Mouse (Mus musculus) CH12.LX (cell line): ENCODE results near the gene Pus1. TPM values are rescaled to one million over a fixed set of nuclear protein-coding genes. Genes with fewer than 3 reads are reported as not detected.

Source experiments
- DNase-seq: peaks from one replicate; pipeline ENCODE4 v3.0.0-alpha.2; 2013; ENCODE audit errors: extremely low read depth
- H3K27ac ChIP-seq: 2 replicates; pipeline ENCODE4 v1.5.1; 2012; ENCODE audit warnings: low read depth, mild to moderate bottlenecking, control low read depth, moderate library complexity; ENCODE audit not compliant: insufficient read depth
- H3K27me3 ChIP-seq: replicated peaks from 2 replicates; pipeline ENCODE3; 2012; ENCODE audit warnings: inconsistent platforms
- H3K36me3 ChIP-seq, 2 experiments: replicated peaks in 1 of 2; 2 replicates each; pipeline versions ENCODE3 to v1.6.1; 2012; ENCODE audit warnings: inconsistent platforms in 1 of 2, low read length in 1 of 2, mild to moderate bottlenecking in 1 of 2, mixed read lengths in 1 of 2, moderate library complexity in 1 of 2; ENCODE audit not compliant: control insufficient read depth in 1 of 2, insufficient read depth in 1 of 2
- H3K4me1 ChIP-seq, 2 experiments: 2 replicates each; pipeline ENCODE4 v1.6.1; 2012; ENCODE audit warnings: inconsistent platforms in 1 of 2, moderate library complexity in 1 of 2; ENCODE audit not compliant: insufficient read depth in 2 of 2, control insufficient read depth in 1 of 2
- H3K4me2 ChIP-seq: 2 replicates; pipeline ENCODE4 v1.6.1; 2012; ENCODE audit warnings: low read depth, mild to moderate bottlenecking, control low read depth; ENCODE audit not compliant: poor library complexity, insufficient read depth, severe bottlenecking
- H3K4me3 ChIP-seq, 3 experiments: fragments of 150-350 bp in 1 of 3; sonication (generic) in 1 of 3; replicated peaks in 1 of 3; 2 replicates each; pipeline versions ENCODE3 to v1.5.1; 2011 to 2012; ENCODE audit warnings: low read depth in 2 of 3, low read length in 2 of 3, mild to moderate bottlenecking in 2 of 3, moderate library complexity in 2 of 3, control low read depth in 1 of 3, improper control_type of control experiment in 1 of 3, inconsistent platforms in 1 of 3, mixed read lengths in 1 of 3; ENCODE audit not compliant: poor library complexity in 1 of 3
- H3K79me2 ChIP-seq: replicated peaks from 2 replicates; pipeline ENCODE4 v1.6.1; 2012; ENCODE audit warnings: mild to moderate bottlenecking, moderate library complexity; ENCODE audit not compliant: control insufficient read depth, poor library complexity, insufficient read depth, severe bottlenecking; ENCODE audit errors: extremely low read depth
- H3K9ac ChIP-seq: 2 replicates; pipeline ENCODE4 v1.6.1; 2012; ENCODE audit warnings: low read depth, mild to moderate bottlenecking, control low read depth, moderate library complexity; ENCODE audit not compliant: insufficient read depth
- H3K9me3 ChIP-seq: replicated peaks from 2 replicates; pipeline ENCODE3; 2012; ENCODE audit warnings: low read length, inconsistent platforms, mixed read lengths
- BHLHE40 ChIP-seq: IDR thresholded peaks from 2 replicates; pipeline ENCODE4 v1.6.1; 2011; ENCODE audit warnings: mild to moderate bottlenecking, low read depth, low read length, improper control_type of control experiment
- CHD1 ChIP-seq: IDR thresholded peaks from 2 replicates; pipeline ENCODE4 v1.6.1; 2012; ENCODE audit warnings: low read depth, low read length, improper control_type of control experiment, inconsistent platforms
- CHD2 ChIP-seq: IDR thresholded peaks from 2 replicates; pipeline ENCODE4 v1.6.1; 2011; ENCODE audit warnings: low read length, improper control_type of control experiment
- CTCF ChIP-seq, 2 experiments: IDR thresholded peaks in 1 of 2; conservative IDR thresholded peaks in 1 of 2; 2 replicates each; pipeline ENCODE4 v1.5.1; 2011 to 2012; ENCODE audit warnings: low read depth in 2 of 2, low read length in 2 of 2, improper control_type of control experiment in 1 of 2, inconsistent platforms in 1 of 2, mild to moderate bottlenecking in 1 of 2, moderate library complexity in 1 of 2
- E2F4 ChIP-seq: IDR thresholded peaks from 2 replicates; pipeline ENCODE4 v1.6.1; 2011; ENCODE audit warnings: low read depth, low read length, improper control_type of control experiment; ENCODE audit not compliant: insufficient replicate concordance
- ELF1 ChIP-seq: IDR thresholded peaks from 2 replicates; pipeline ENCODE4 v1.6.1; 2014; ENCODE audit warnings: low read depth, mild to moderate bottlenecking, inconsistent platforms, low read length, improper control_type of control experiment
- EP300 ChIP-seq: IDR thresholded peaks from 2 replicates; pipeline ENCODE4 v1.6.1; 2011; ENCODE audit warnings: low read length, improper control_type of control experiment
- ETS1 ChIP-seq: conservative IDR thresholded peaks from 2 replicates; pipeline ENCODE4 v1.6.1; 2012; ENCODE audit warnings: low read depth, mild to moderate bottlenecking, inconsistent platforms, low read length, improper control_type of control experiment, moderate library complexity
- GABPA ChIP-seq: IDR thresholded peaks from 2 replicates; pipeline ENCODE4 v1.6.1; 2012; ENCODE audit warnings: low read depth, low read length, improper control_type of control experiment, inconsistent platforms; ENCODE audit not compliant: insufficient replicate concordance
- HCFC1 ChIP-seq: IDR thresholded peaks from 2 replicates; pipeline ENCODE4 v1.6.1; 2012; ENCODE audit warnings: low read depth, mild to moderate bottlenecking, inconsistent platforms, low read length, improper control_type of control experiment
- JUN ChIP-seq: IDR thresholded peaks from 2 replicates; pipeline ENCODE4 v1.6.1; 2011; ENCODE audit warnings: low read depth, mild to moderate bottlenecking, low read length, improper control_type of control experiment, moderate library complexity; ENCODE audit not compliant: insufficient read depth
- JUND ChIP-seq: conservative IDR thresholded peaks from 2 replicates; pipeline ENCODE4 v1.6.1; 2011; ENCODE audit warnings: low read depth, low read length, improper control_type of control experiment
- KAT2A ChIP-seq: IDR thresholded peaks from 2 replicates; pipeline ENCODE4 v1.6.1; 2012; ENCODE audit warnings: low read length, improper control_type of control experiment, inconsistent platforms; ENCODE audit not compliant: insufficient replicate concordance
- MAFK ChIP-seq: IDR thresholded peaks from 2 replicates; pipeline ENCODE4 v1.6.1; 2011; ENCODE audit warnings: low read length, improper control_type of control experiment; ENCODE audit not compliant: insufficient replicate concordance
- MAZ ChIP-seq: IDR thresholded peaks from 2 replicates; pipeline ENCODE4 v1.6.1; 2012; ENCODE audit warnings: low read depth, mild to moderate bottlenecking, inconsistent platforms, low read length, improper control_type of control experiment, moderate library complexity
- MXI1 ChIP-seq: IDR thresholded peaks from 2 replicates; pipeline ENCODE4 v1.6.1; 2011; ENCODE audit warnings: mild to moderate bottlenecking, low read depth, low read length, improper control_type of control experiment
- NELFE ChIP-seq: IDR thresholded peaks from 2 replicates; pipeline ENCODE4 v1.6.1; 2011; ENCODE audit warnings: low read depth, low read length, improper control_type of control experiment
- NRF1 ChIP-seq: IDR thresholded peaks from 2 replicates; pipeline ENCODE4 v1.6.1; 2014; ENCODE audit warnings: low read depth, mild to moderate bottlenecking, inconsistent platforms, low read length, improper control_type of control experiment, moderate library complexity
- PAX5 ChIP-seq: IDR thresholded peaks from 2 replicates; pipeline ENCODE4 v1.6.1; 2012; ENCODE audit warnings: low read length, inconsistent platforms, mixed read lengths
- POLR2A ChIP-seq: IDR thresholded peaks from 2 replicates; pipeline ENCODE4 v1.6.1; 2011; ENCODE audit warnings: low read depth, mild to moderate bottlenecking, improper control_type of control experiment, low read length
- POLR2AphosphoS2 ChIP-seq: IDR thresholded peaks from 2 replicates; pipeline ENCODE4 v1.6.1; 2011; ENCODE audit warnings: low read depth, low read length, improper control_type of control experiment
- RCOR1 ChIP-seq: conservative IDR thresholded peaks from 2 replicates; pipeline ENCODE4 v1.6.1; 2012; ENCODE audit warnings: low read depth, mild to moderate bottlenecking, inconsistent platforms, low read length, improper control_type of control experiment
- SIN3A ChIP-seq: IDR thresholded peaks from 2 replicates; pipeline ENCODE4 v1.6.1; 2012; ENCODE audit warnings: low read length, improper control_type of control experiment, inconsistent platforms
- TBP ChIP-seq: conservative IDR thresholded peaks from 2 replicates; pipeline ENCODE4 v1.6.1; 2011; ENCODE audit warnings: low read depth, low read length, improper control_type of control experiment
- TCF12 ChIP-seq: IDR thresholded peaks from 2 replicates; pipeline ENCODE4 v1.6.1; 2014; ENCODE audit warnings: low read depth, mild to moderate bottlenecking, inconsistent platforms, low read length, improper control_type of control experiment
- UBTF ChIP-seq: IDR thresholded peaks from 2 replicates; pipeline ENCODE4 v1.6.1; 2012; ENCODE audit warnings: low read depth, mild to moderate bottlenecking, inconsistent platforms, low read length, improper control_type of control experiment, moderate library complexity
- ZKSCAN1 ChIP-seq: IDR thresholded peaks from 2 replicates; pipeline ENCODE4 v1.6.1; 2012; ENCODE audit warnings: low read depth, inconsistent platforms, low read length, improper control_type of control experiment, borderline replicate concordance
- ZMIZ1 ChIP-seq: IDR thresholded peaks from 2 replicates; pipeline ENCODE4 v1.6.1; 2012; ENCODE audit warnings: low read depth, mild to moderate bottlenecking, inconsistent platforms, low read length, improper control_type of control experiment
- ZNF384 ChIP-seq: IDR thresholded peaks from 2 replicates; pipeline ENCODE4 v1.6.1; 2012; ENCODE audit warnings: low read depth, low read length, improper control_type of control experiment, inconsistent platforms
- dilution Hi-C: fragments of 300-500 bp; cut with MboI; formaldehyde crosslinking; loops from 2 replicates; pipeline ENCODE4 v1.14.3; 2020; ENCODE audit warnings: low sequenced_read_pairs; ENCODE audit not compliant: extremely low pct_unique_long_range_greater_than_20kb, extremely low pct_ligation_motif_present
- in situ Hi-C: fragments of 300-500 bp; cut with MboI; formaldehyde crosslinking; loops from 3 replicates; pipeline ENCODE4 v1.14.3; 2019; ENCODE audit warnings: low sequenced_read_pairs, low pct_ligation_motif_present, low pct_unique_long_range_greater_than_20kb, mixed read lengths
- polyA plus RNA-seq: library from polyadenylated mRNA; unstranded; fragments of >175 nt; gene quantifications from 2 replicates; pipeline ENCODE4 v1.2.1, GENCODE M21; 2012; ENCODE audit warnings: low read depth; ENCODE audit not compliant: insufficient read length
- total RNA-seq, 2 experiments: library from RNA; depleted of rRNA; stranded (reverse); fragments of 300-350 nt in 1 of 2; fragments of >200 nt in 1 of 2; gene quantifications; 2 replicates each; pipeline ENCODE4 v1.2.3; 2012 to 2014

Gene Pus1
- total and polyA plus RNA-seq, 3 experiments, result 59.1 to 84.6 (median 72.4) TPM

DNA sequence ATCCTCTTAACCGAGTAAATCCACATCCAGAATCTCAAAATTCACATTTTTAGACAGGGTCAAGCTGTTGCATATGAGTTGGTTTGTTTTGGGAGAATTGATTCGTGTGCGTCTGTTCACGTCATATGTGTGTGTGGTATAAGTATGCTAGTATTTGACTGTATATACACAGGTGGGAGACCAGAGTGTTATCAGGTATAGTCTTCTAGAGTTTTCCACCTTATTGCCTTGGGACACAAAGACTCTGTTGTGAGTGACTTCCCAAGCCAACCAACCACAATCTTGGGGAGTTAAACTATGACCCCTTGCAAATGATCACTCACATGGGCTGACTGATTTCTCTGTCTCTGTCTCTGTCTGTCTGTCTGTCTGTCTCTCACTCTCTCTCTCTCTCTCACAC is 44.0 kb upstream of the Pus1 start:
- DNase-seq, result no peak
- H3K4me1 ChIP-seq, result peaks cover 0 to 7% of the 10 kb centered on the region in 2 experiments; a peak in 2 of 4 replicates
- dilution Hi-C loops, result no loop called here
- no peak overlapping the region for H3K9ac ChIP-seq
- H3K4me3 ChIP-seq, result no peak overlapping the region
- no peaks in the 10 kb centered on the region for H3K9me3 ChIP-seq
- H3K79me2 ChIP-seq, result no peaks in the 10 kb centered on the region
- peaks cover 3 to 18% of the 10 kb centered on the region in 2 experiments for H3K36me3 ChIP-seq
- TF ChIP-seq PAX5 (no peak), KAT2A (no peak), EP300 (no peak), MAFK (no peak), TBP (no peak), NELFE (no peak), CHD1 (no peak), E2F4 (no peak), ZKSCAN1 (no peak), CTCF (conservative IDR thresholded peaks at IDR 0.05 in 1 of 2, IDR thresholded peaks at IDR 0.05 in 1 of 2; ENCODE audit: low read depth in 2 of 2, low read length in 2 of 2) (no peak), JUND (no peak)
- in situ Hi-C loops, result no loop called here
- no peak overlapping the region for H3K4me2 ChIP-seq
- H3K27ac ChIP-seq, result no peak overlapping the region
- H3K27me3 ChIP-seq, result no peaks in the 10 kb centered on the region

DNA sequence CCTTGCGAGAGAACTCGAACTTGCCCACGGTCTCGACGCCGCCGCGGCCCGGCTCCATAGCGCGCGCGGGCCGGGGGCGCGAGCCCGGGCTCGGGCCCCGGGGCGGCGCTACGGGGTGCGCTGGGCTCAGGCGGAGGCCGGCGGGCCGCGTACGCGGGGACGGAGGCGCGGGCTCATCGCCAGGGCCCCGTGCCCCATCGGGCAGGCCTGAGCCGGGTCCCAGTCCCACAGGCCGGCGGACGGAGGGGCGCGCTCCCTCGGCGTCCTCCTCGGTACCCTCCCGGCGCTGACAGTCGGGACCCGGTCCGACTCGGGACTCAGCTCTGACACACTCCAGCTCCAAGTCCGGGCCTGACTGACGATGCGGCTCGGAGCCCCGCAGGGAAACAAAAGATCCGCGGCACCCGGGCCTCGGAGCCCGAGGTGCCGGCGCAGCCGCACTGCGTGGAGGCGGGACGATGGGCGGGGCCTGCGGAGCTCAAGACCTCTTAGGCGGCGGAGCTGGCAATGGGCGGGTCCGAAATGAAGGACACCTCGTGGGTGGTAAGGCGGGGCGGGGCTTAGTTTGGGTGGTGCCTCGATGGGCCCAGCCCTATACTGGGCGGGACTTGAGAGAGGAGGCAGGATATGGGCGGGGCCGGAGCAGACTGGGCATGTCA is 29.3 kb upstream of the Pus1 start, which contains the start of gene Ulk1:
Gene Ulk1, minus strand, starts transcription at position 431 of the 659 bp plus-strand sequence.
- in situ Hi-C loops, result no loop called here
- Histone ChIP-seq H3K9ac (peak within 1 kb of the TSS; percentile 88), H3K4me3 (peak within 1 kb of the TSS; percentile 55 to 95 (median 79)), H3K4me1 (peaks cover 22 to 38% of the 10 kb centered on the region in 2 experiments), H3K79me2 (0 out of 2 replicates have a peak, but pooled peaks cover 4% of the 10 kb centered on the region), H3K27me3 (no peaks in the 10 kb centered on the region), H3K9me3 (no peaks in the 10 kb centered on the region), H3K36me3 (peaks cover 0 to 15% of the 10 kb centered on the region in 2 experiments), H3K27ac (peak within 1 kb of the TSS; percentile 50; the same call in 1 of the 2 replicates), H3K4me2 (peak within 1 kb of the TSS; percentile 92)
- peak; percentile 99 for DNase-seq
- dilution Hi-C loops, result no loop called here
- no peak for TF ChIP-seq PAX5
- TF ChIP-seq CHD1, result no peak
- TF ChIP-seq ELF1, result no peak; the same call in 1 of the 2 replicates
- no peak for TF ChIP-seq JUN
- TF ChIP-seq MXI1, result no peak
- TF ChIP-seq NRF1, result peak; percentile 95
- TF ChIP-seq BHLHE40, result no peak
- TF ChIP-seq MAFK, result no peak
- TF ChIP-seq KAT2A, result 0 out of 2 replicates have a peak, but pooled peaks have one; percentile 47
- TF ChIP-seq HCFC1, result peak; percentile 55
- peak; percentile 95 for TF ChIP-seq NELFE
- peak; percentile 71 for TF ChIP-seq SIN3A
- TF ChIP-seq EP300, result no peak
- TF ChIP-seq UBTF, result peak; percentile 93
- TF ChIP-seq TBP, result peak; percentile 85
- TF ChIP-seq POLR2AphosphoS2, result peak; percentile 43; the same call in 1 of the 2 replicates
- no peak for TF ChIP-seq CTCF (conservative IDR thresholded peaks at IDR 0.05 in 1 of 2, IDR thresholded peaks at IDR 0.05 in 1 of 2; ENCODE audit: low read depth in 2 of 2, low read length in 2 of 2)
- TF ChIP-seq ZMIZ1, result peak; percentile 94
- no peak for TF ChIP-seq CHD2
- no peak for TF ChIP-seq GABPA
- TF ChIP-seq POLR2A, result peak; percentile 98
- no peak for TF ChIP-seq ZNF384
- TF ChIP-seq MAZ, result no peak
- peak; percentile 96 for TF ChIP-seq TCF12
- TF ChIP-seq E2F4, result no peak
- no peak for TF ChIP-seq RCOR1
- no peak for TF ChIP-seq ETS1
- TF ChIP-seq ZKSCAN1, result no peak
